Mouse (Mus musculus): ENCODE measurements at regions not wholly inside any gene's neighbourhood (a gene's known extent, or its start where the extent isn't known, plus 50 kb on each side); places are given as distances from the start of the nearest gene placed in this dataset.

- TF ChIP-seq EP300 (optimal IDR thresholded peaks at IDR 0.05): no peak
- TF ChIP-seq CTCF (IDR thresholded peaks at IDR 0.05; ENCODE audit: low read depth): no peak
- Histone ChIP-seq H3K36me3 (ENCODE audit: control insufficient read depth, insufficient read depth, low read length) (no peaks in the 10 kb centered on the region), H3K4me3 (ENCODE audit: low read depth, low read length) (no peak overlapping the region), H3K4me2 (replicated peaks; ENCODE audit: low read depth) (no peak overlapping the region), H3K9me3 (ENCODE audit: control insufficient read depth, low read length) (no peaks in the 10 kb centered on the region), H3K4me1 (replicated peaks; ENCODE audit: control insufficient read depth, insufficient read depth) (no peaks in the 10 kb centered on the region), H3K9ac (ENCODE audit: low read length) (no peak overlapping the region), H3K27ac (replicated peaks) (no peak overlapping the region), H3K27me3 (ENCODE audit: control insufficient read depth, insufficient read depth, low read length) (no peaks in the 10 kb centered on the region)
- 79% methylated on average over 4 of the region's 4 CpGs for WGBS
- ATAC-seq (ENCODE audit: low FRiP score, low TSS enrichment) (no peak), DNase-seq (ENCODE audit: low spot score) (no peak)
These were observed 81.4 kb upstream of the Cpsf6 start for GRCm38 (mm10) chr10:117461261-117461660.

- WGBS: 90% methylated on average over 6 of the region's 6 CpGs
- DNase-seq (ENCODE audit: low spot score): no peak
- Histone ChIP-seq H3K36me3 (ENCODE audit: control insufficient read depth, insufficient read depth, low read length) (no peaks in the 10 kb centered on the region), H3K27me3 (ENCODE audit: control insufficient read depth, insufficient read depth, low read length) (no peaks in the 10 kb centered on the region), H3K4me1 (replicated peaks; ENCODE audit: control insufficient read depth, insufficient read depth) (no peaks in the 10 kb centered on the region), H3K9ac (ENCODE audit: low read length) (no peak overlapping the region), H3K4me2 (replicated peaks; ENCODE audit: low read depth) (no peak overlapping the region), H3K4me3 (ENCODE audit: low read depth, low read length) (no peak overlapping the region), H3K27ac (replicated peaks) (no peak overlapping the region), H3K9me3 (ENCODE audit: control insufficient read depth, low read length) (no peaks in the 10 kb centered on the region)
- ATAC-seq (ENCODE audit: low FRiP score, low TSS enrichment): no peak
- TF ChIP-seq EP300 (optimal IDR thresholded peaks at IDR 0.05) (no peak), CTCF (IDR thresholded peaks at IDR 0.05; ENCODE audit: low read depth) (no peak)
These were observed 80.5 kb upstream of the Cpsf6 start for GRCm38 (mm10) chr10:117460366-117460730.

- H3K36me3 ChIP-seq (ENCODE audit: control insufficient read depth, insufficient read depth, low read length): no peaks in the 10 kb centered on the region
- no peaks in the 10 kb centered on the region for H3K4me1 ChIP-seq (replicated peaks; ENCODE audit: control insufficient read depth, insufficient read depth)
- no peak overlapping the region for H3K4me2 ChIP-seq (replicated peaks; ENCODE audit: low read depth)
- no peaks in the 10 kb centered on the region for H3K9me3 ChIP-seq (ENCODE audit: control insufficient read depth, low read length)
- no peak overlapping the region for H3K27ac ChIP-seq (replicated peaks)
- DNase-seq (ENCODE audit: low spot score) (no peak), ATAC-seq (ENCODE audit: low FRiP score, low TSS enrichment) (no peak)
- no peaks in the 10 kb centered on the region for H3K27me3 ChIP-seq (ENCODE audit: control insufficient read depth, insufficient read depth, low read length)
- H3K4me3 ChIP-seq (ENCODE audit: low read depth, low read length): no peak overlapping the region
- no peak overlapping the region for H3K9ac ChIP-seq (ENCODE audit: low read length)
- WGBS: 89% methylated on average over 10 of the region's 10 CpGs
- no peak for TF ChIP-seq CTCF (IDR thresholded peaks at IDR 0.05; ENCODE audit: low read depth)
- no peak for TF ChIP-seq EP300 (optimal IDR thresholded peaks at IDR 0.05)
These were observed 80.0 kb upstream of the Cpsf6 start for GRCm38 (mm10) chr10:117459651-117460365.

- no peak for TF ChIP-seq EP300 (optimal IDR thresholded peaks at IDR 0.05)
- TF ChIP-seq CTCF (IDR thresholded peaks at IDR 0.05; ENCODE audit: low read depth): no peak
- H3K36me3 ChIP-seq (ENCODE audit: control insufficient read depth, insufficient read depth, low read length): no peaks in the 10 kb centered on the region
- no peak for ATAC-seq (ENCODE audit: low FRiP score, low TSS enrichment)
- H3K4me1 ChIP-seq (replicated peaks; ENCODE audit: control insufficient read depth, insufficient read depth): no peaks in the 10 kb centered on the region
- no peak overlapping the region for H3K27ac ChIP-seq (replicated peaks)
- no peaks in the 10 kb centered on the region for H3K27me3 ChIP-seq (ENCODE audit: control insufficient read depth, insufficient read depth, low read length)
- no peak overlapping the region for H3K9ac ChIP-seq (ENCODE audit: low read length)
- no peak overlapping the region for H3K4me3 ChIP-seq (ENCODE audit: low read depth, low read length)
- H3K9me3 ChIP-seq (ENCODE audit: control insufficient read depth, low read length): no peaks in the 10 kb centered on the region
- DNase-seq (ENCODE audit: low spot score): no peak
- 66% methylated on average over 2 of the region's 2 CpGs for WGBS
- H3K4me2 ChIP-seq (replicated peaks; ENCODE audit: low read depth): no peak overlapping the region
These were observed 79.2 kb upstream of the Cpsf6 start for GRCm38 (mm10) chr10:117459041-117459475.

- H3K27ac ChIP-seq (replicated peaks): no peak overlapping the region
- TF ChIP-seq EP300 (optimal IDR thresholded peaks at IDR 0.05): no peak
- no peak for TF ChIP-seq CTCF (IDR thresholded peaks at IDR 0.05; ENCODE audit: low read depth)
- 83% methylated on average over 11 of the region's 11 CpGs for WGBS
- no peak overlapping the region for H3K9ac ChIP-seq (ENCODE audit: low read length)
- no peak overlapping the region for H3K4me2 ChIP-seq (replicated peaks; ENCODE audit: low read depth)
- ATAC-seq (ENCODE audit: low FRiP score, low TSS enrichment): no peak
- no peak overlapping the region for H3K4me3 ChIP-seq (ENCODE audit: low read depth, low read length)
- H3K4me1 ChIP-seq (replicated peaks; ENCODE audit: control insufficient read depth, insufficient read depth): no peaks in the 10 kb centered on the region
- no peaks in the 10 kb centered on the region for H3K36me3 ChIP-seq (ENCODE audit: control insufficient read depth, insufficient read depth, low read length)
- DNase-seq (ENCODE audit: low spot score): no peak
- no peaks in the 10 kb centered on the region for H3K9me3 ChIP-seq (ENCODE audit: control insufficient read depth, low read length)
- H3K27me3 ChIP-seq (ENCODE audit: control insufficient read depth, insufficient read depth, low read length): no peaks in the 10 kb centered on the region
These were observed 78.6 kb upstream of the Cpsf6 start for GRCm38 (mm10) chr10:117458271-117459040.

GRCm38 (mm10) chr10:117457701-117457950 is 77.8 kb upstream of the Cpsf6 start:
- no peaks in the 10 kb centered on the region for H3K4me1 ChIP-seq (replicated peaks; ENCODE audit: control insufficient read depth, insufficient read depth)
- ATAC-seq (ENCODE audit: low FRiP score, low TSS enrichment) (no peak), DNase-seq (ENCODE audit: low spot score) (no peak)
- 70% methylated on average over 2 of the region's 2 CpGs for WGBS
- H3K4me2 ChIP-seq (replicated peaks; ENCODE audit: low read depth): no peak overlapping the region
- no peak for TF ChIP-seq CTCF (IDR thresholded peaks at IDR 0.05; ENCODE audit: low read depth)
- TF ChIP-seq EP300 (optimal IDR thresholded peaks at IDR 0.05): no peak
- no peak overlapping the region for H3K9ac ChIP-seq (ENCODE audit: low read length)
- no peaks in the 10 kb centered on the region for H3K36me3 ChIP-seq (ENCODE audit: control insufficient read depth, insufficient read depth, low read length)
- H3K27me3 ChIP-seq (ENCODE audit: control insufficient read depth, insufficient read depth, low read length): no peaks in the 10 kb centered on the region
- H3K9me3 ChIP-seq (ENCODE audit: control insufficient read depth, low read length): no peaks in the 10 kb centered on the region
- no peak overlapping the region for H3K27ac ChIP-seq (replicated peaks)
- no peak overlapping the region for H3K4me3 ChIP-seq (ENCODE audit: low read depth, low read length)
